Mouse (Mus musculus) E14TG2a.4 (cell line): ENCODE measurements around the gene Gm42417.

ENCODE experiments used
- CTCF ChIP-seq: conservative IDR thresholded peaks from 2 replicates; pipeline ENCODE4 v1.5.1; 2014; ENCODE audit warnings: low read length
- POU5F1 ChIP-seq: IDR thresholded peaks from 2 replicates; pipeline ENCODE4 v1.6.1; 2014; ENCODE audit warnings: low read length, borderline replicate concordance

GRCm38 (mm10) chr1:36563197-36563596 is 24.0 kb upstream of the Gm42417 start:
- TF ChIP-seq CTCF (no peak), POU5F1 (no peak)
